Mouse (Mus musculus) embryo, embryonic 9.5 days (tissue): ENCODE data around the gene Mrps35.

Experiments
- DNase-seq: peaks from one replicate; pipeline ENCODE4 v3.0.0-alpha.2; 2017; ENCODE audit errors: extremely low spot score

Gene Mrps35

GRCm38 (mm10) chr6:147087736-147088135, 45.2 kb downstream of the Mrps35 start:
- DNase-seq = no peak

GRCm38 (mm10) chr6:147088517-147088916, 46.0 kb downstream of the Mrps35 start:
- no peak for DNase-seq

- DNase-seq = no peak
Observed at GRCm38 (mm10) chr6:147090191-147090590, 47.6 kb downstream of the Mrps35 start.

- peak; percentile 78 for DNase-seq
Observed at GRCm38 (mm10) chr6:147091136-147092120, 48.9 kb downstream of the Mrps35 start, which contains the start of gene Klhl42. Gene Klhl42, plus strand, starts transcription at chr6:147091379.

- DNase-seq = peak; percentile 55
Observed at GRCm38 (mm10) chr6:147092136-147092535, 49.6 kb downstream of the Mrps35 start.

GRCm38 (mm10) chr6:147094771-147095170, 52.2 kb downstream of the Mrps35 start:
- no peak for DNase-seq

GRCm38 (mm10) chr6:147096109-147096508, 53.5 kb downstream of the Mrps35 start:
- DNase-seq = no peak

- DNase-seq = no peak
Observed at GRCm38 (mm10) chr6:147096934-147097333, 54.4 kb downstream of the Mrps35 start.

- DNase-seq = no peak
Observed at GRCm38 (mm10) chr6:147097346-147097929, 54.9 kb downstream of the Mrps35 start.

GRCm38 (mm10) chr6:147099458-147100277, 57.1 kb downstream of the Mrps35 start:
- DNase-seq = no peak

GRCm38 (mm10) chr6:147102293-147102692, 59.7 kb downstream of the Mrps35 start:
- no peak for DNase-seq

- no peak for DNase-seq
Observed at GRCm38 (mm10) chr6:147105529-147105928, 63.0 kb downstream of the Mrps35 start.

GRCm38 (mm10) chr6:147106716-147107115, 64.2 kb downstream of the Mrps35 start:
- DNase-seq = no peak

GRCm38 (mm10) chr6:147109283-147109682, 66.7 kb downstream of the Mrps35 start:
- DNase-seq = no peak

- DNase-seq = peak; percentile 85
Observed at GRCm38 (mm10) chr6:147116579-147116978, 74.0 kb downstream of the Mrps35 start.

- no peak for DNase-seq
Observed at GRCm38 (mm10) chr6:147117764-147118163, 75.2 kb downstream of the Mrps35 start.

GRCm38 (mm10) chr6:147118190-147118589, 75.6 kb downstream of the Mrps35 start:
- no peak for DNase-seq

GRCm38 (mm10) chr6:147121320-147121719, 78.8 kb downstream of the Mrps35 start:
- DNase-seq = no peak
